Mouse (Mus musculus) embryonic facial prominence, embryonic 10.5 days (tissue): ENCODE results near the gene Tap1. TPM values are rescaled to one million over a fixed set of nuclear protein-coding genes. Genes with fewer than 3 reads are reported as not detected.
A peak's percentile ranks its signal among the peaks of the same experiment; 100 is the strongest.

Experiments used
- DNase-seq: peaks from one replicate; pipeline ENCODE4 v3.0.0-alpha.2; 2017; ENCODE audit warnings: low spot score
- H3K27ac ChIP-seq: fragments of 300-500 bp; sonication (generic); replicated peaks from 2 replicates; pipeline ENCODE4 v1.5.1; 2016; ENCODE audit warnings: mild to moderate bottlenecking
- H3K27me3 ChIP-seq: fragments of 300-500 bp; sonication (generic); replicated peaks from 2 replicates; pipeline ENCODE4 v1.6.1; 2016; ENCODE audit warnings: low read depth, mild to moderate bottlenecking; ENCODE audit not compliant: poor library complexity, severe bottlenecking
- H3K36me3 ChIP-seq: fragments of 300-500 bp; sonication (generic); replicated peaks from 2 replicates; pipeline ENCODE4 v1.6.1; 2016; ENCODE audit warnings: mild to moderate bottlenecking, moderate library complexity
- H3K4me1 ChIP-seq: fragments of 300-500 bp; sonication (generic); 2 replicates; pipeline ENCODE4 v1.6.1; 2016
- H3K4me3 ChIP-seq: fragments of 300-500 bp; sonication (generic); 2 replicates; pipeline ENCODE4 v1.5.1; 2016; ENCODE audit warnings: mild to moderate bottlenecking, moderate library complexity
- H3K9me3 ChIP-seq: fragments of 300-500 bp; sonication (generic); 2 replicates; pipeline ENCODE4 v1.6.1; 2016; ENCODE audit warnings: mild to moderate bottlenecking
- WGBS: fragments of 180-500 bp; shearing (Covaris S2); methylation state at CpG from one replicate; pipeline ENCODE4 v1.1.7; 2016; 5-methylcytosine and 5-hydroxymethylcytosine counted together
- polyA plus RNA-seq: library from polyadenylated mRNA; unstranded; fragments of >200 nt; fragmentation: Nextera tagmentation; extraction: Ambion mirVana; gene quantifications from 2 replicates; pipeline ENCODE4 v1.2.1, GENCODE M21; 2016

Gene Tap1
- polyA plus RNA-seq, 1 experiment from 2014 or later = 2.8 TPM

DNA sequence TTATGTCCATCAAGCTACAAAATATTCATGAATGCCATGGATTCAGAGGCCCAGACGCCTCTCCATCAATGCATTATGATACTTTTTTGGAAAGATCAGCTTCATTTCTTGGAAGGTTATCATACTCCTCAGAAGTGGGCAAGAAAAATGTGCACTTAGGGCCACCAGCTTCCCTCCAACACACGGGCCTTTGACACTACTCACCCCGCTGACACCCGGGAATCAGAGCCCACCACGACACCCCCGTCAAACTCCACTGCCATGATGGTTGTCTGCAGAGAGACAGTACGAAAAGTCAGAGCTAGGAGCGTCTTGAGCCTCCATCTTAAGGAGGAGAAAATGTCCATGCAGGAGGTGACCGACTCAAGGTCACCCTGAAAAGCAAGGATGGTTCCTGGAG, 1.8 kb upstream of the Tap1 start:
- peaks cover 19% of the 10 kb centered on the region for H3K4me1 ChIP-seq
- H3K27me3 ChIP-seq = peaks cover 83% of the 10 kb centered on the region
- no peaks in the 10 kb centered on the region for H3K36me3 ChIP-seq
- H3K27ac ChIP-seq = no peak overlapping the region
- no peak for DNase-seq
- H3K9me3 ChIP-seq = no peaks in the 10 kb centered on the region
- 88% methylated on average over 9 of the region's 9 CpGs for WGBS
- H3K4me3 ChIP-seq = no peak overlapping the region

DNA sequence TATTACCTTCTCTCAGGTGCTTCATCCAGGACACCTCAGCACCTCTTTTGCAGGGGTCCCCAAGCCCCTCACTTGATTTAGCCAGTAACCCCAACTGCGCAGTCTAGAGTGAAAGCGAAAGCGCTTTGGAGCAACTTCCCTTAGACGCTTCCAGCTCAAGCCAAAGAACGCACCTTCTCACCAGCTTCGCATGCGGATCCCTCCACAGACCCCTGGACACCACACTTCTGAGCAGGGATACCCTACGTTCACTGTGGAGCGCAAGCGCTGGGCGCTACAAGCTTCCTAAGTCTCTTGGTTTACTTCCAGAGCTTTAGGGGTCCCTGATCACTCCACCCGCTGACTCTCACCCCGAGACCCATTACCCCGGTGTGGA, 480 bp upstream of the Tap1 start:
- Histone ChIP-seq H3K9me3 (no peaks in the 10 kb centered on the region), H3K27me3 (peaks cover 96% of the 10 kb centered on the region), H3K27ac (0 out of 2 replicates have a peak overlapping the region, but pooled peaks have one; percentile 27), H3K4me3 (peak overlapping the region; percentile 63), H3K4me1 (peaks cover 19% of the 10 kb centered on the region), H3K36me3 (no peaks in the 10 kb centered on the region)
- no peak for DNase-seq
- WGBS = 3% methylated on average over 14 of the region's 14 CpGs

DNA sequence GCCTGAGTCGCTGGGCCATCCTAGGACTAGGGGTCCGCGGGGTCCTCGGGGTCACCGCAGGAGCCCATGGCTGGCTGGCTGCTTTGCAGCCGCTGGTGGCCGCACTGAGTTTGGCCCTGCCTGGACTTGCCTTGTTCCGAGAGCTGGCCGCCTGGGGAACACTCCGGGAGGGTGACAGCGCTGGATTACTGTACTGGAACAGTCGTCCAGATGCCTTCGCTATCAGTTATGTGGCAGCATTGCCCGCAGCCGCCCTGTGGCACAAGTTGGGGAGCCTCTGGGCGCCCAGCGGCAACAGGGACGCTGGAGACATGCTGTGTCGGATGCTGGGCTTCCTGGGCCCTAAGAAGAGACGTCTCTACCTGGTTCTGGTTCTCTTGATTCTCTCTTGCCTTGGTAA, 657 bp downstream of the Tap1 start:
- 3% methylated on average over 20 of the region's 20 CpGs for WGBS
- H3K9me3 ChIP-seq = no peaks in the 10 kb centered on the region
- peaks cover 99% of the 10 kb centered on the region for H3K27me3 ChIP-seq
- peak overlapping the region; percentile 63 for H3K4me3 ChIP-seq
- DNase-seq = no peak
- peaks cover 19% of the 10 kb centered on the region for H3K4me1 ChIP-seq
- peak overlapping the region; percentile 67 for H3K27ac ChIP-seq
- no peaks in the 10 kb centered on the region for H3K36me3 ChIP-seq

DNA sequence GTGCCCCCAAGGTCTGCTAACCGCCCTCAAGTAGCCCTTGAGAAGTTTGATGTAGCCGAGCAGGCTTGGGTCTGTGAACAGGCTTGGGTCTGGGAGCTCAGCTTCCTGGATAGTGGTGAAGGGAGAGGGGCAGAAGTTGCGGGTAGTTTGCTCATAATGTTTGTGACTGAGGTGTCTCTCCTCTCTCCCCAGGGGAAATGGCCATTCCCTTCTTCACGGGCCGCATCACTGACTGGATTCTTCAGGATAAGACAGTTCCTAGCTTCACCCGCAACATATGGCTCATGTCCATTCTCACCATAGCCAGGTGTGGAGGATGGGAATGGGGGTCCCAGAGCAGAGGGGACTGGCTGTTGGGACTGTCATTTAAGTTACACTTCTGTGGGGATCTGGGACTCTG, 1.6 kb downstream of the Tap1 start:
- Histone ChIP-seq H3K4me3 (no peak overlapping the region), H3K4me1 (peaks cover 19% of the 10 kb centered on the region), H3K9me3 (no peaks in the 10 kb centered on the region), H3K27me3 (peaks cover 99% of the 10 kb centered on the region), H3K36me3 (no peaks in the 10 kb centered on the region), H3K27ac (no peak overlapping the region)
- no peak for DNase-seq
- WGBS = 68% methylated on average over 6 of the region's 6 CpGs

DNA sequence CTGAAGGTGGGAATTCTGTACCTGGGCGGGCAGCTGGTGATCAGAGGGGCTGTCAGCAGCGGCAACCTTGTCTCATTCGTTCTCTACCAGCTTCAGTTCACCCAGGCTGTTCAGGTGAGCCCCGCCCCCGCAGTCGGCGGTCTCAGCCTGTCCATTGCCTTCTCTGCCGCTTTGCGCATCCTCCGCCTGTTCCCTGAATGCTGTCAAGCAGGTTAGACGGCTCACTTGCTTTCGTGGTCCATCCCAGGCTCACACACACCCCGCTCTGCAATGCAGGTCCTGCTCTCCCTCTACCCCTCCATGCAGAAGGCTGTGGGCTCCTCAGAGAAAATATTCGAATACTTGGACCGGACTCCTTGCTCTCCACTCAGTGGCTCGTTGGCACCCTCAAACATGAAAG, 5.5 kb downstream of the Tap1 start:
- H3K4me1 ChIP-seq = peaks cover 13% of the 10 kb centered on the region
- H3K27ac ChIP-seq = no peak overlapping the region
- 24% methylated on average over 16 of the region's 16 CpGs for WGBS
- H3K4me3 ChIP-seq = no peak overlapping the region
- peaks cover 99% of the 10 kb centered on the region for H3K27me3 ChIP-seq
- no peaks in the 10 kb centered on the region for H3K9me3 ChIP-seq
- H3K36me3 ChIP-seq = no peaks in the 10 kb centered on the region
- peak; percentile 48 for DNase-seq

DNA sequence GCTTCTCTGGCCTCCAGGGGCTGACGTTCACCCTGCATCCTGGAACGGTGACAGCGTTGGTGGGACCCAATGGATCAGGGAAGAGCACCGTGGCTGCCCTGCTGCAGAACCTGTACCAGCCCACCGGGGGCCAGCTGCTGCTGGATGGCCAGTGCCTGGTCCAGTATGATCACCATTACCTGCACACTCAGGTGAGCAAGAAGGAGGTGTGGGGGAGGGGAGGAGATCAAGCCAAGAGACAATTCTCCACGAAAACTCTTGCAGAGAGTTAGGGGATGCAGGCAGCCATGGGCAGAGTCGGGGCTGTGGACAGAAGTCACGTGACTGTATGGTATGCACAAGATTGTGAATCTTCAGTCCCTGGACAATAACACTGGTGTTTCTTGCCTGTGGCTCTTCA, 6.1 kb downstream of the Tap1 start:
- Histone ChIP-seq H3K36me3 (no peaks in the 10 kb centered on the region), H3K4me1 (peaks cover 14% of the 10 kb centered on the region), H3K27ac (no peak overlapping the region), H3K27me3 (peaks cover 99% of the 10 kb centered on the region), H3K9me3 (no peaks in the 10 kb centered on the region), H3K4me3 (no peak overlapping the region)
- 56% methylated on average over 8 of the region's 8 CpGs for WGBS
- DNase-seq = no peak

DNA sequence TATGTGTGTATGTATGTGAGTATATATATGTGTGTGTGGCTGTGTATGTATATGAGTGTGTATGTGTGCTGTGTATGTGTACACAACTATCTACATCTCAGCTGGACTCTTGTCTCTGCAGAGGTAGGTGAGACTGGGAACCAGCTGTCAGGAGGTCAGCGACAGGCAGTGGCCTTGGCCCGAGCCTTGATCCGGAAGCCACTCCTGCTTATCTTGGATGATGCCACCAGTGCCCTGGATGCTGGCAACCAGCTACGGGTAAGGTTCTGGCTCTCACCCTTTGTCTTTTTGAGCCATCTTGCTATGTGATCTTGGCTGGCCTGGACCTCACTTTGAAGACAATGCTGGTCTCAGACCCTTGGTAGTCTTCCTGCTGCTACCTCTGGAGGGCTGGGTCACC, 7.4 kb downstream of the Tap1 start:
- Histone ChIP-seq H3K27me3 (peaks cover 100% of the 10 kb centered on the region), H3K36me3 (no peaks in the 10 kb centered on the region), H3K4me3 (no peak overlapping the region), H3K27ac (no peak overlapping the region), H3K9me3 (no peaks in the 10 kb centered on the region), H3K4me1 (peaks cover 15% of the 10 kb centered on the region)
- DNase-seq = no peak
- WGBS = 88% methylated on average over 4 of the region's 4 CpGs

DNA sequence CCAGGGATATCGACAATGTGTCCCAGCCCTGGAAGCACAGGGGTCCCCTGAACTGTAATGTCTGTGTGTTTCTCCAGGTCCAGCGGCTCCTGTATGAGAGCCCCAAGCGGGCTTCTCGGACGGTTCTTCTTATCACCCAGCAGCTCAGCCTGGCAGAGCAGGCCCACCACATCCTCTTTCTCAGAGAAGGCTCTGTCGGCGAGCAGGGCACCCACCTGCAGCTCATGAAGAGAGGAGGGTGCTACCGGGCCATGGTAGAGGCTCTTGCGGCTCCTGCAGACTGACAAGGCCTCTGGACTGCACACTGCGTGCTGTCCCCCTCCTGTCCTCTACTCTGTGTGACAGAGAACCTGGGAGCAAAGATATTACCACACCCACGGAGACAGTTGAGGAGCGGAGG, 9.1 kb downstream of the Tap1 start:
- Histone ChIP-seq H3K9me3 (no peaks in the 10 kb centered on the region), H3K27ac (no peak overlapping the region), H3K27me3 (peaks cover 100% of the 10 kb centered on the region), H3K4me3 (0 out of 2 replicates have a peak overlapping the region, but pooled peaks have one; percentile 54), H3K4me1 (peaks cover 15% of the 10 kb centered on the region), H3K36me3 (no peaks in the 10 kb centered on the region)
- peak; percentile 16 for DNase-seq
- 30% methylated on average over 12 of the region's 12 CpGs for WGBS

DNA sequence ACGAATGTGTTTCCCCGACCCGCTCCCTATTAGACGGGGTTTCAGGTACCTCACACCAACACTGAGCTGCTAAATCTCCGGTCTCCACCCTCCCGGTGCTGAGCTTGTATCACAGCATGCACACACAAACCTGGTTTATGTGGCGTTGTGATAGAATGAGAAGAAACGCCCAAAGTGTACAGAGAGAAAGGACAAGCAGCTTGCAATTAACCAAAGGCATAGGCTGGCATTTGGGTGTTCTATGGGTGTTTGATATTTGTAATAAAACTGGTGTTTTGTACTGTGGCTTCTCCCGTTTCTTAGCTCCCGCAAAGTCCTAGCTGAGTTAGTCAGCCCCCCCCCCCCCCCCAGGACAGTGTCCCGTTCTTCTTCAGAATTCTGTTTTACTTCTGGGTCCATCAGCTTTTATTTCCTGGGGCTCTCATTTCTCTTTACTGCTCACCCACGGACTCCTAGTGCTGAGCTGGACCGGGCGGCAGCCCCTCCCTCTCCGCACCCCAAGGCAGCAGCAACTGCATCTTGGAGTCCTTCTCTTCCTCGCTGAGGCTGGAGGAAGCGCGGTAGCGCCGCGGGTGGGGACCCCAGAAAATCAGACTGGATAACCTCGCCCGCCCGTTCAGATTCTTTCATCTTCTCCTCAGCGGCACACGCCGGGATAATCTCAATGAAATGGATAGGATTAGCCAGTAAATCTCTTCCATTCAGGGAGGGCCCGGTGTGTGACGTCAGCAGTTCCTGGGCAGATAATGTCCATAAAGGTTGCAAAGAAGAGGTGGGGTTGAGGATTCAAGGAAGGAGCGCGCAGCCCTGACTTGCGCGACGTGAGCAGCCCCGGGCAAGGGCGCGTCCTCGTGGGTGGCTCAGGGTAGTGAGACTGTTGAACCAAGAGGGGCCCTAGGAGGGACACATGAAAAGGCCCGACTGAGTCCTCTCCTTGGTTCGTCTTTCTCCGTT, 9.9 kb downstream of the Tap1 start, which contains the start of gene Psmb8:
Psmb8 (plus strand) TSS at position 781 of the 954 bp plus-strand sequence.
- H3K4me3 ChIP-seq = peak within 1 kb of the TSS; percentile 54
- no peaks in the 10 kb centered on the region for H3K36me3 ChIP-seq
- peaks cover 98% of the 10 kb centered on the region for H3K27me3 ChIP-seq
- H3K27ac ChIP-seq = no peak within 1 kb of the TSS
- H3K9me3 ChIP-seq = no peaks in the 10 kb centered on the region
- peak; percentile 87 for DNase-seq
- H3K4me1 ChIP-seq = peaks cover 15% of the 10 kb centered on the region
- 3% methylated on average over 41 of the region's 41 CpGs for WGBS

DNA sequence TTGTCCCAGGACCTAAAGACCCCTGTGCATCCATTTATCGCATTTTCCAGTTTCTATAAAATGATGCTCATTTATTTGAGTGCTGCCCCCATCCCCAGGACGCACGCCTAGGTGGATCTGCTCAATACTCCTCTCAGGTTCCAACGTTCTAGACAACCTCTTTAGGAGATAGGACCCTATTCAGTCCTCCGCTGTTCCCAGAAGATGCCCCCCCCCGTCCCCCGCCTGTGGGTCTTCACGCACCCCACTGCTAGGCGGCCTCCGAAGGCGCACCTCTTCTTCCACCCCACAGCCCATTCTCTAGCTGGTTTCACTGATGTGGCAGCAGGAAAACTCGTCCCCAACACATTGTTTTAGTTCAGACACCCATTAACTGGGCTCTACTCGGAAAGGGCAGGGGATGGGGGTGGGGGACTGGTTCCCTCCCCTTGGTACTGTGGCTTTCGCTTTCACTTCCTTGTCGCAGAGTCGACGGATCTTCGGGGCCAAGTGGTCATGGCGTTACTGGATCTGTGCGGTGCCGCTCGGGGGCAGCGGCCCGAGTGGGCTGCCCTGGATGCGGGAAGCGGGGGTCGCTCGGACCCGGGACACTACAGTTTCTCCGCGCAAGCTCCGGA, 10.7 kb downstream of the Tap1 start:
- H3K27me3 ChIP-seq = peaks cover 95% of the 10 kb centered on the region
- H3K9me3 ChIP-seq = no peaks in the 10 kb centered on the region
- peak overlapping the region; percentile 54 for H3K4me3 ChIP-seq
- no peaks in the 10 kb centered on the region for H3K36me3 ChIP-seq
- peak; percentile 29 for DNase-seq
- WGBS = 3% methylated on average over 32 of the region's 32 CpGs
- H3K27ac ChIP-seq = no peak overlapping the region
- H3K4me1 ChIP-seq = peaks cover 15% of the 10 kb centered on the region

DNA sequence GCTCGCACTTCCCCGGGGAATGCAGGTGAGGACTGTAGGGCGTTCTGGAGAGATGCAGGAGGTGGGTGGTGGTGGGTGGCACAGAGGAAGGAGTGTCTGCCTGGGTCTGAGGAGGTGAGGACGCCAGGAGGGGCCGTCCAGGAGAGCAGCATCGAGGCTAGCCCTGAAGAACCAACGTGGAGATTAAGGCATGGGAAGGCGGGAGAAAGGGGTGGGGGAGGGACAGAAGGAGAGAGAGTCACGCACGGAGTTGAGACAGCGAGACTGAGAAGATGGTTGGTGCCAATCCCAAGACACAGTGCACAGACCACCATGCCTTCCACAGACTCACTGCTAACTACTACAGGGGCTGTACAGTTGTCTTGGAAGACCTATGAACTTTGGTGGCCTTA, 11.2 kb downstream of the Tap1 start:
- Histone ChIP-seq H3K27me3 (peaks cover 95% of the 10 kb centered on the region), H3K9me3 (no peaks in the 10 kb centered on the region), H3K4me3 (peak overlapping the region; percentile 54), H3K27ac (no peak overlapping the region), H3K36me3 (no peaks in the 10 kb centered on the region), H3K4me1 (peaks cover 15% of the 10 kb centered on the region)
- no peak for DNase-seq
- 10% methylated on average over 11 of the region's 11 CpGs for WGBS

DNA sequence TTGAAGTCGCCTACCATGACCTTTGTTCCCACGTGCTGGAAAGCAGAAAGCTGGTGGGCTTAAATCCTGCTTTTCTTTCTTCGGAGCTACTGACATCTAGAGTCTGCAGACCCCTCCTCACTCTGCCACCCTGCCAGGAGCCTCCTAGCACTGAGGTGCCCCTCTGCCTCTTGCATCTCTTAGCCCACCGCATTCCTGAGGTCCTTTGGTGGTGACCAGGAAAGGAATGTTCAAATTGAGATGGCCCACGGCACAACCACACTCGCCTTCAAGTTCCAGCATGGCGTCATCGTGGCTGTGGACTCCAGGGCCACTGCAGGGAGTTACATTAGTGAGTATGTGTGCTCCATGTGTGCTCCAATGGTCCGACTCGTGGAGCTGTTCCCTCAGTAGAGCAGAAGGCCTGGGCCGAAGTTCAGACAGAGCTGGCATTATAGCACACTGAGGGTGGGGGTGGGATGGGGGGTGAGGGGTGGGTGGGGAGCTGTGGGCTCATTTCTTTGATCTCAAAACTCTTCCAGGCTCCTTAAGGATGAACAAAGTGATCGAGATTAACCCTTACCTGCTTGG, 11.8 kb downstream of the Tap1 start:
- 65% methylated on average over 12 of the region's 12 CpGs for WGBS
- H3K4me1 ChIP-seq = peaks cover 15% of the 10 kb centered on the region
- no peaks in the 10 kb centered on the region for H3K36me3 ChIP-seq
- no peak overlapping the region for H3K4me3 ChIP-seq
- DNase-seq = no peak
- H3K27me3 ChIP-seq = peaks cover 95% of the 10 kb centered on the region
- H3K9me3 ChIP-seq = no peaks in the 10 kb centered on the region
- H3K27ac ChIP-seq = no peak overlapping the region
